Mouse (Mus musculus) retina, postnatal 7 days (tissue): ENCODE data around the gene Wipi1.
"Not testable (repeated sequence)": the region's sequence is repeated elsewhere in the genome, so short reads cannot be mapped to it uniquely, and the experiment has no call there.

Experiments
- DNase-seq: peaks from one replicate; pipeline ENCODE4 v3.0.0-alpha.2; 2012; ENCODE audit warnings: low read depth, low spot score

The Wipi1 gene

DNA sequence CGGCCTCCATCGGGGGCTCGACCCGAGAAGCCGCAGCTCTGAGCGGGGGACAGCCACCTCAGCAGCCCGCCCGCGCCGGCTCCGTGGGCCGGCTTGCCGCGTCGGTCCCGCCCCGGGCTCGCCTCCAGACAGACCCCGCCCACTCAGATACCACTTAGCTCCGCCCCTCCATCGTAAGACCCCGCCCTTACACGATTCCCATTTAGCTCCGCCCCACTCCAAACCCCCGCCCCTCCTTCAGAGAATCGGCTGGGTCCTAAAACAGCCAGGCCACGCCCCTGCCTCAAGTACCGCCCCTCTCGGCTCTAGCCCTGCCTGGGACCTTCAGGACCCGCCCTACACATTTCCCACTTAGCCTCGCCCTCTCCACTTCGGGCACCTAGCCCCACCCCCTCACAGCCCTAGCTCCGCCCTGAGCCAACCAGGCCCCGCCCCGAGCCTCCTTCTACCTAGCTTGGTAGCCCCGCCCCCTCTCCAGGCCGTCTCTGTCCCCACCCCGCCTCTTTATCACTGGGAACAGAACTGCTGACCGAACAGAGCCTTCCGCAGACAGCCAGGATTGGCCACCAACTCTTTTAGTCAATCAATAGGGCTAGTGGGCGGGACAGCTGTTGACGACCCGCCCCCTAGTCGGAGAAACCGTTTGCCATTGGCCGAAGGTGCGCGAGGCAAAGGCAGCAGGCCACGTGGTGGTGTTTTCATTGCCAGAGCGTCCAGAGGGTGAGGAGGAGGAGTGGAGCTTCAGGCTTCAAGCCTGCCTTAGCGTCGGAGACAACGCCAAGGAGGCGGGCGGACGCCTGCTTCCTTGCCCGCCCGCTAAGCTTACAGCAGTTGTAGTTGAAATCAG, at the start of gene Wipi1:
TSS of gene Wipi1 (minus strand) at position 665 of the 847 bp plus-strand sequence.
- peak; percentile 96 for DNase-seq

DNA sequence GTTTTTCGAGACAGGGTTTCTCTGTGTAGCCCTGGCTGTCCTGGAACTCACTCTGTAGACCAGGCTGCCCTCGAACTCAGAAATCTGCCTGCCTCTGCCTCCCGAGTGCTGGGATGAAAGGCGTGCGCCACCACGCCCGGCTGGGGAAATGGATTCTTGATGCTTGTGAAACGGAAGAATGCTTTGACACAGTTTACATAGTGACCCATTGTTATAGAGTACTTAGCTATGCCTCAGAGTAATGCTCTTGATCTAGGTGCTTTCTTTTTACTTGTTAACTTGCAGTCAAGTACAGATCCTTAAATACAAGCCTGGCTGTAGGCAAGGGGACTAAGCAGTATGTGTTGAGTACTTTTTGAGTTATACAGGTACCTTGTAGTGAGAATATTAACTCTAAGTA, 48.8 kb upstream of the Wipi1 start:
- DNase-seq: not testable (repeated sequence)

DNA sequence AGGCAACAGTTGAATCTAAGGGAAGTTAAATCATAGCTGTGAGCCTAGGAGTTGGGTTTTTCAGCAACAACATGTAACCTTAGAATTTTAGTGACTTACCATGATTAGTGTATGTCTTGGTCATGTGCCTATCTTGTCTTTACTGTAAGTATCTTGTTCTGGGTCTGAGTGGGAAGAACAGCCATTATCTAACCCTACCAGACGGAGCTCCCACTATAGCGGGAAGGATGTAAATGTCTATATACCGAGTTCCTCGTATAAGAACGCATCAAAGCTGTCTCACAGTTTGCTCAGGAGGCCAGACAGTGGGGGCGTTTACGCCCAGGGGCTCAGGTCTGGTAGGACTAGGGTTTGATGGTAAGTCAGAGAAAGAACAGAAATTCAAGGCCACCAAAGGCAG, 44.5 kb upstream of the Wipi1 start:
- no peak for DNase-seq

DNA sequence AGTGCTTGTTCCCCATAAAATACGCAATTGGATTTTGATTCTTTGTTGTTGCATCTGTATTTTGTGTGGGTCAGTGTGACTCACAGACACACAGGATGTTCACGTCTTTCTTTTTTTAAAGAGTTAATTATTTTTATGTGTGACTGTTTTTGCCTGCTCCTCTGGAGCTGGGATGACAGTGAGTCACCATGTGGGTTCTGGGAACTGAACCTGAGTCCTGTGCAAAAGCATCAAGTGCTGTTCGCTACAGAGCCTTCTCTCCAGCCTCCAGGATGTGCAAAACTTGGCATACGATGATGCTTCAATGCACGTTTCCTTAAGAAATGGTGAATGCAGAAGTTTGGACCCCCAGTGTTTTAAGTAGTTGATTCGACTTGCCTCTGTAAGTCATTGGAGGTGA, 42.8 kb upstream of the Wipi1 start:
- DNase-seq: no peak

GRCm38 (mm10) chr11:109653201-109653600, 41.4 kb upstream of the Wipi1 start:
- no peak for DNase-seq

GRCm38 (mm10) chr11:109652505-109652904, 40.7 kb upstream of the Wipi1 start:
- no peak for DNase-seq

GRCm38 (mm10) chr11:109651566-109652024, 39.8 kb upstream of the Wipi1 start:
- no peak for DNase-seq

DNA sequence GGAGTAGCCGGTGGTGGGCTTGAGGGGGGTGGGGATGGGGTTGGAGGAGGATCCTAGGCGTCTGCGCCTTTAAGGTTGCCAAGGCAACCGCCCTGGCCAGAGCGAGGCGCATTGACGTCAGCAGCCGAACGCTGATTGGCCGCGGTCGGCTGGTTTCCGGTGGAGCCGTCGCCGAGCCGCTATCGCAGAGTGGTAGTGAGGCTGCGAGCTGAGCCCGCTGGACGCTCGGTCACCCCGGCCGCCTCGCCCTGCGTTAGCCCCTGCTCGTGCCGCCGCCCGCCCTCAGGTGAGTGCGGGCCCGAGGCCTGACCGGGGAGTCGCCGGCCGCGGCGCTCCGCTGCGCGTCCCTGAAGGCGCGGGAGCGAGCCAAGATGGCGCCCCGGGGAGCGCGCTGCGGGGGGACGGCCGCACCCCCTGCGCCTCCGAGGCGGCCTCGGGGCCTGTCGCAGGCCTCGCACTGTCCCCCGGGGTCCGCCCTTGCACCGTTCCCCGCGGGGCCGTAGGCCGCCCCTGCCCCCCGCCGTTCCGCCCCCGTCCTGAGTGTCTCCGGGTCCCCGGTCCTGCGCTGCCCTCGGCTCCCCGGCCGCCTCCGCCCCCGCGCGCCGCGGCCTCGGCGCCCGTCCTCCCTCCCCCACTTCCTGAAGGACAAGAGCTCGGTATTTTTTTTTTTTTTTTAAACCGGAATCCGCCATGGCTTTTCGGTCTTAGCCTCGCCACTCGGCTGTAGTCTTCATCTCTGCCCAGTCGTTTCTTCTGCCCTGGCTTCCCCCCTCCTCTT, 39.2 kb upstream of the Wipi1 start:
- DNase-seq: peak; percentile 86

- DNase-seq: peak; percentile 79
These were observed 38.4 kb upstream of the Wipi1 start for GRCm38 (mm10) chr11:109649975-109650701.

DNA sequence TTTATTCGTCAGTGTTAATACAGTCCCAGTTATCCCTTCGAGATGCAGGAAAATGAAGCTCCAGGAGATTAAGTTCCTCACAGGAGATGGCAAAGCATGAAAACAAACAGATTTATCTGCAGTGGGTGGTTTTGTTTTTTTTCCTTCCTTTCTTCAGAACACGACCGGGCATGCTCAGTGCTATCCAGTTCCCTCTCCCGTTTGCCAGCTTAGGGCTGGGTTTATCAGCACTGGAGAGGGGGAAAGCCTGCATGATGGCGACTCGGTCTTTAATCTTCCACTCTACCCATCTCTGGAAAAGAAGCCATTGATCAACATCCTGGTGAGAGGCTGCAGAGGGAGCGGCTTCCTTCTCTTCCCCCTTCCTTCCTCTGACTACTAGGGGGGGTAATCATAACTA, 37.4 kb upstream of the Wipi1 start, which contains the start of gene Prkar1a:
TSS of gene Prkar1a (plus strand) at position 200 of the 400 bp plus-strand sequence.
- no peak for DNase-seq

- DNase-seq: no peak
These were observed 36.7 kb upstream of the Wipi1 start for GRCm38 (mm10) chr11:109648510-109648909.

GRCm38 (mm10) chr11:109641498-109642222, 29.9 kb upstream of the Wipi1 start:
- no peak for DNase-seq

GRCm38 (mm10) chr11:109635871-109636395, 24.2 kb upstream of the Wipi1 start:
- DNase-seq: no peak

- no peak for DNase-seq
These were observed 23.2 kb upstream of the Wipi1 start for GRCm38 (mm10) chr11:109634928-109635327.

GRCm38 (mm10) chr11:109629021-109629521, 17.3 kb upstream of the Wipi1 start:
- no peak for DNase-seq

- DNase-seq: no peak
These were observed 16.3 kb upstream of the Wipi1 start for GRCm38 (mm10) chr11:109628099-109628498.

GRCm38 (mm10) chr11:109627648-109628047, 15.9 kb upstream of the Wipi1 start:
- no peak for DNase-seq

- no peak for DNase-seq
These were observed 11.5 kb upstream of the Wipi1 start for GRCm38 (mm10) chr11:109623238-109623637.

GRCm38 (mm10) chr11:109622518-109623037, 10.8 kb upstream of the Wipi1 start:
- no peak for DNase-seq

GRCm38 (mm10) chr11:109621183-109621582, 9.4 kb upstream of the Wipi1 start:
- DNase-seq: peak; percentile 67
